Mouse (Mus musculus) thymus, adult 2 months (tissue): ENCODE data around the gene 1700017D01Rik. TPM values are rescaled to one million over a fixed set of nuclear protein-coding genes. Genes with fewer than 3 reads are reported as not detected.
A peak's percentile ranks its signal among the peaks of the same experiment; 100 is the strongest.

ENCODE experiments used
- DNase-seq: peaks from one replicate; pipeline ENCODE4 v3.0.0; 2021
- H3K27ac ChIP-seq: fragments of 200-500 bp; 2 replicates; pipeline ENCODE4 v1.5.1; 2012; ENCODE audit warnings: low read length, control low read depth; ENCODE audit not compliant: control insufficient read depth, insufficient read depth
- H3K27me3 ChIP-seq: fragments of 200-500 bp; 2 replicates; pipeline ENCODE4 v1.6.1; 2012; ENCODE audit warnings: mild to moderate bottlenecking, low read length, moderate library complexity, mixed read lengths; ENCODE audit not compliant: control insufficient read depth, insufficient read depth
- H3K36me3 ChIP-seq: fragments of 200-500 bp; 2 replicates; pipeline ENCODE4 v1.6.1; 2012; ENCODE audit warnings: mild to moderate bottlenecking, low read length, moderate library complexity; ENCODE audit not compliant: control insufficient read depth, insufficient read depth
- H3K4me1 ChIP-seq: fragments of 200-500 bp; replicated peaks from 2 replicates; pipeline ENCODE4 v1.6.1; 2012; ENCODE audit warnings: low read length; ENCODE audit not compliant: control insufficient read depth, insufficient read depth
- H3K4me3 ChIP-seq: fragments of 200-500 bp; 2 replicates; pipeline ENCODE4 v1.5.1; 2012; ENCODE audit warnings: mild to moderate bottlenecking, low read length, control low read depth, moderate library complexity; ENCODE audit not compliant: control insufficient read depth, insufficient read depth
- CTCF ChIP-seq: fragments of 200-500 bp; IDR thresholded peaks from 2 replicates; pipeline ENCODE4 v1.5.1; 2012; ENCODE audit warnings: mild to moderate bottlenecking, control low read depth, low read length, moderate library complexity, borderline replicate concordance; ENCODE audit not compliant: control insufficient read depth, poor library complexity, insufficient read depth; ENCODE audit errors: extremely low read depth
- POLR2A ChIP-seq: fragments of 200-500 bp; IDR thresholded peaks from 2 replicates; pipeline ENCODE4 v1.6.1; 2012; ENCODE audit warnings: mild to moderate bottlenecking, low read length, control low read depth, moderate library complexity; ENCODE audit not compliant: control insufficient read depth, poor library complexity, insufficient read depth; ENCODE audit errors: extremely low read depth
- WGBS: fragments of 180-500 bp; shearing (Covaris S2); methylation state at CpG from one replicate; pipeline ENCODE4 v1.1.7; 2018; 5-methylcytosine and 5-hydroxymethylcytosine counted together
- polyA plus RNA-seq: library from polyadenylated mRNA; depleted of rRNA; stranded (reverse); fragments of >200 nt; gene quantifications from 2 replicates; pipeline ENCODE4 v1.2.3, GENCODE M21; 2012; rRNA removed

1700017D01Rik gene
- polyA plus RNA-seq, 1 experiment: 0.24 TPM

GRCm38 (mm10) chr19:11049426-11049825 lies 81.2 kb downstream of the 1700017D01Rik start:
- H3K4me1 ChIP-seq: peaks cover 18% of the 10 kb centered on the region
- TF ChIP-seq CTCF (no peak), POLR2A (no peak)
- H3K27me3 ChIP-seq: no peaks in the 10 kb centered on the region
- no peak overlapping the region for H3K4me3 ChIP-seq
- no peak for DNase-seq
- no peak overlapping the region; the same call in 1 of the 2 replicates for H3K27ac ChIP-seq
- no peaks in the 10 kb centered on the region for H3K36me3 ChIP-seq

GRCm38 (mm10) chr19:11048503-11048902 lies 82.2 kb downstream of the 1700017D01Rik start:
- Histone ChIP-seq H3K27ac (no peak overlapping the region), H3K4me3 (no peak overlapping the region)
- WGBS: 95% methylated on average over 1 of the region's 1 CpGs

GRCm38 (mm10) chr19:11048009-11048408 lies 82.7 kb downstream of the 1700017D01Rik start:
- peaks cover 15% of the 10 kb centered on the region for H3K4me1 ChIP-seq
- peak; percentile 13 for DNase-seq
- TF ChIP-seq CTCF (no peak), POLR2A (no peak)
- H3K27ac ChIP-seq: no peak overlapping the region; the same call in 1 of the 2 replicates
- no peaks in the 10 kb centered on the region for H3K36me3 ChIP-seq
- no peaks in the 10 kb centered on the region for H3K27me3 ChIP-seq
- no peak overlapping the region for H3K4me3 ChIP-seq
- WGBS: 28% methylated on average over 6 of the region's 6 CpGs

More at GRCm38 (mm10) chr19:11048503-11048902, 82.2 kb downstream of the 1700017D01Rik start:
- Histone ChIP-seq H3K4me1 (peaks cover 16% of the 10 kb centered on the region), H3K36me3 (no peaks in the 10 kb centered on the region), H3K27me3 (no peaks in the 10 kb centered on the region)
- no peak for DNase-seq
- TF ChIP-seq POLR2A (no peak), CTCF (no peak)

Other genes starting within 250 kb of the 1700017D01Rik start
- 64.9 and 71.8 TPM in 2 replicates for gene Tmem109, start 248.9 kb downstream of the 1700017D01Rik start, polyA plus RNA-seq
- 349 and 357 TPM in 2 replicates for gene Prpf19, start 235.6 kb downstream of the 1700017D01Rik start, polyA plus RNA-seq
- 0.23 and 0.33 TPM in 2 replicates for gene Zp1, start 210.2 kb downstream of the 1700017D01Rik start, polyA plus RNA-seq
- gene Ptgdr2, start 193.7 kb downstream of the 1700017D01Rik start, polyA plus RNA-seq: 0.73 and 1.0 TPM in 2 replicates
- 5.8 and 8.8 TPM in 2 replicates for gene Ccdc86, start 181.6 kb downstream of the 1700017D01Rik start, polyA plus RNA-seq
- gene Ms4a10, start 156.2 kb downstream of the 1700017D01Rik start, polyA plus RNA-seq: 1.8 and 2.8 TPM in 2 replicates
- not detected in 2 replicates for gene Ms4a15, start 137.6 kb downstream of the 1700017D01Rik start, polyA plus RNA-seq
- gene Ms4a18, start 112.8 kb downstream of the 1700017D01Rik start, polyA plus RNA-seq: 0.28 and 0.38 TPM in 2 replicates
- gene Ms4a8a, start 49.8 kb downstream of the 1700017D01Rik start, polyA plus RNA-seq: 0.70 and 1.8 TPM in 2 replicates
- gene 1700025F22Rik, start 34.4 kb upstream of the 1700017D01Rik start, polyA plus RNA-seq: not detected in 2 replicates
- gene Ms4a13, start 65.9 kb upstream of the 1700017D01Rik start, polyA plus RNA-seq: not detected in 2 replicates
- not detected in 2 replicates for gene Ms4a12, start 101.6 kb upstream of the 1700017D01Rik start, polyA plus RNA-seq
- 1.6 and 1.8 TPM in 2 replicates for gene Ms4a1, start 135.4 kb upstream of the 1700017D01Rik start, polyA plus RNA-seq
- gene Ms4a5, start 153.0 kb upstream of the 1700017D01Rik start, polyA plus RNA-seq: not detected in 2 replicates
- 0.33 and 0.74 TPM in 2 replicates for gene Ms4a14, start 183.6 kb upstream of the 1700017D01Rik start, polyA plus RNA-seq
- 5.8 and 10.6 TPM in 2 replicates for gene Ms4a7, start 205.3 kb upstream of the 1700017D01Rik start, polyA plus RNA-seq
- gene Ms4a4a, start 244.6 kb upstream of the 1700017D01Rik start, polyA plus RNA-seq: 0.55 and 0.63 TPM in 2 replicates